10 mouse cellular contexts compared by ENCODE assay signal in genomic region chr2:181302041-181302440, GRCm38 (mm10). TPM values are rescaled to one million over a fixed set of nuclear protein-coding genes. Genes with fewer than 3 reads are reported as not detected.
DNase-seq lines count a peak whose midpoint lies in the region; ATAC-seq and TF ChIP-seq lines count a peak whose summit lies in the region.
"Had no signal": no experiment of that assay in that cellular context is flagged by ENCODE, and none has a peak within 500 bp of the region (broad histone marks: within the 10 kb centered on the region; RNA-seq: fewer than 3 reads in every experiment).

No protein-coding gene starts in this region.

- peaks cover 17% of the 10 kb centered on the region; the same call in 1 of the 2 replicates for H3K36me3 ChIP-seq in kidney, postnatal 0 days (ENCODE audit: insufficient read depth, low read length)
- peaks cover 11% of the 10 kb centered on the region; the same call in 1 of the 2 replicates for H3K36me3 ChIP-seq in kidney, embryonic 14.5 days (ENCODE audit: control insufficient read depth, insufficient read depth, low read length)
- H3K36me3 ChIP-seq in ES-Bruce4 (ENCODE audit: control insufficient read depth, insufficient read depth, low read length, poor library complexity, severe bottlenecking): no peaks in the 10 kb centered on the region
- peaks cover 19% of the 10 kb centered on the region for H3K36me3 ChIP-seq in limb, embryonic 14.5 days (ENCODE audit: control insufficient read depth, insufficient read depth, low read length)
- H3K36me3 ChIP-seq in midbrain, postnatal 0 days (ENCODE audit: insufficient read depth, low read length): peaks cover 27% of the 10 kb centered on the region

- H3K9me3 ChIP-seq in kidney, postnatal 0 days (replicated peaks; ENCODE audit: low read length): no peaks in the 10 kb centered on the region; the same call in 1 of the 2 replicates
- H3K9me3 ChIP-seq in kidney, embryonic 14.5 days (ENCODE audit: control insufficient read depth, low read length): no peaks in the 10 kb centered on the region
- H3K9me3 ChIP-seq in ES-Bruce4 (replicated peaks; ENCODE audit: control insufficient read depth, insufficient read depth, low read length, poor library complexity, severe bottlenecking): no peaks in the 10 kb centered on the region
- H3K9me3 ChIP-seq in limb, embryonic 14.5 days (ENCODE audit: control insufficient read depth, low read length): no peaks in the 10 kb centered on the region
- H3K9me3 ChIP-seq in midbrain, postnatal 0 days (ENCODE audit: low read length): no peaks in the 10 kb centered on the region

- no peak overlapping the region for H3K9ac ChIP-seq in kidney, postnatal 0 days (ENCODE audit: low read depth, low read length)
- no peak overlapping the region for H3K9ac ChIP-seq in kidney, embryonic 14.5 days (ENCODE audit: low read depth, low read length)
- no peak overlapping the region for H3K9ac ChIP-seq in ES-Bruce4 (ENCODE audit: low read depth, poor library complexity, severe bottlenecking)
- no peak overlapping the region for H3K9ac ChIP-seq in limb, embryonic 14.5 days (ENCODE audit: low read depth, low read length, severe bottlenecking)
- no peak overlapping the region for H3K9ac ChIP-seq in midbrain, postnatal 0 days (replicated peaks; ENCODE audit: low read length, poor library complexity, severe bottlenecking)
- H3K9ac ChIP-seq: heart, embryonic 13.5 days had no signal

- no peak for TF ChIP-seq CTCF in kidney, postnatal 0 days (IDR thresholded peaks at IDR 0.05; ENCODE audit: low read depth)
- peak; percentile 49 for TF ChIP-seq CTCF in ES-Bruce4 (IDR thresholded peaks at IDR 0.05; ENCODE audit: low read depth, low read length)
- TF ChIP-seq CTCF in midbrain, postnatal 0 days (IDR thresholded peaks at IDR 0.05): no peak

- 32% methylated on average over 3 of the region's 3 CpGs for WGBS in kidney, postnatal 0 days
- 29% methylated on average over 3 of the region's 3 CpGs for WGBS in kidney, embryonic 14.5 days
- 25% methylated on average over 3 of the region's 3 CpGs for WGBS in limb, embryonic 14.5 days
- WGBS in midbrain, postnatal 0 days: 29% methylated on average over 3 of the region's 3 CpGs

- ATAC-seq in kidney, postnatal 0 days (replicated peaks; ENCODE audit: low FRiP score, low read depth): no peak
- no peak for ATAC-seq in kidney, embryonic 14.5 days (ENCODE audit: low FRiP score, low TSS enrichment)
- ATAC-seq in limb, embryonic 14.5 days (ENCODE audit: low FRiP score, low read depth): no peak
- no peak for ATAC-seq in midbrain, postnatal 0 days (ENCODE audit: low FRiP score)

- H3K4me3 ChIP-seq in kidney, postnatal 0 days (replicated peaks; ENCODE audit: low read depth, low read length): no peak overlapping the region
- no peak overlapping the region for H3K4me3 ChIP-seq in kidney, embryonic 14.5 days (ENCODE audit: low read length)
- H3K4me3 ChIP-seq in ES-Bruce4 (ENCODE audit: low read depth, low read length): no peak overlapping the region
- H3K4me3 ChIP-seq in limb, embryonic 14.5 days (replicated peaks; ENCODE audit: low read length): no peak overlapping the region
- H3K4me3 ChIP-seq in midbrain, postnatal 0 days (ENCODE audit: low read depth, low read length): no peak overlapping the region
- H3K4me3 ChIP-seq: heart, embryonic 13.5 days had no signal

- H3K4me1 ChIP-seq in kidney, postnatal 0 days (replicated peaks; ENCODE audit: insufficient read depth, low read length): no peaks in the 10 kb centered on the region
- H3K4me1 ChIP-seq in kidney, embryonic 14.5 days (ENCODE audit: control insufficient read depth, insufficient read depth, low read length): peaks cover 2% of the 10 kb centered on the region; the same call in 1 of the 2 replicates
- no peaks in the 10 kb centered on the region for H3K4me1 ChIP-seq in ES-Bruce4 (ENCODE audit: control insufficient read depth, insufficient read depth, low read length)
- H3K4me1 ChIP-seq in limb, embryonic 14.5 days (ENCODE audit: control insufficient read depth, insufficient read depth, low read length): no peaks in the 10 kb centered on the region
- H3K4me1 ChIP-seq in midbrain, postnatal 0 days (ENCODE audit: insufficient read depth, low read length): no peaks in the 10 kb centered on the region
- H3K4me1 ChIP-seq: heart, embryonic 13.5 days had no signal

- peak; percentile 51 for DNase-seq in kidney, postnatal 0 days (ENCODE audit: low spot score)
- peak; percentile 64 for DNase-seq in WW6 (ENCODE audit: low read depth, low spot score)
- peak; percentile 73 for DNase-seq in limb, embryonic 14.5 days (ENCODE audit: low spot score)
- DNase-seq in spleen, adult 12 weeks (ENCODE audit: low spot score): no peak
- DNase-seq in midbrain, postnatal 0 days (ENCODE audit: low spot score): no peak
- no peak for DNase-seq in spleen, adult 18-20 months

- no peak overlapping the region for H3K4me2 ChIP-seq in kidney, postnatal 0 days (ENCODE audit: low read length)
- H3K4me2 ChIP-seq in kidney, embryonic 14.5 days (replicated peaks; ENCODE audit: low read depth, low read length): no peak overlapping the region
- no peak overlapping the region for H3K4me2 ChIP-seq in limb, embryonic 14.5 days (replicated peaks; ENCODE audit: low read depth, low read length, severe bottlenecking)
- H3K4me2 ChIP-seq in midbrain, postnatal 0 days (ENCODE audit: low read depth, low read length, poor library complexity, severe bottlenecking): no peak overlapping the region
- H3K4me2 ChIP-seq: heart, embryonic 13.5 days had no signal

- no peak for TF ChIP-seq EP300 in ES-Bruce4 (IDR thresholded peaks at IDR 0.05; ENCODE audit: insufficient read depth, low read depth, low read length)

- no peak overlapping the region for H3K27ac ChIP-seq in kidney, postnatal 0 days
- H3K27ac ChIP-seq in kidney, embryonic 14.5 days (ENCODE audit: low read depth, low read length): no peak overlapping the region
- no peak overlapping the region for H3K27ac ChIP-seq in ES-Bruce4 (ENCODE audit: insufficient read depth, low read length)
- H3K27ac ChIP-seq in limb, embryonic 14.5 days (replicated peaks; ENCODE audit: low read depth, low read length): no peak overlapping the region
- no peak overlapping the region for H3K27ac ChIP-seq in midbrain, postnatal 0 days (ENCODE audit: low read depth, low read length)
- H3K27ac ChIP-seq: heart, embryonic 13.5 days; macrophage had no signal

- H3K27me3 ChIP-seq in kidney, postnatal 0 days (ENCODE audit: insufficient read depth, low read length): 0 out of 2 replicates have a peak, but pooled peaks cover 6% of the 10 kb centered on the region
- H3K27me3 ChIP-seq in kidney, embryonic 14.5 days (ENCODE audit: control insufficient read depth, insufficient read depth, low read length): peaks cover 10% of the 10 kb centered on the region; the same call in 1 of the 2 replicates
- H3K27me3 ChIP-seq in ES-Bruce4 (ENCODE audit: control insufficient read depth, insufficient read depth, low read length, poor library complexity, severe bottlenecking): no peaks in the 10 kb centered on the region
- peaks cover 16% of the 10 kb centered on the region for H3K27me3 ChIP-seq in limb, embryonic 14.5 days (ENCODE audit: control insufficient read depth, insufficient read depth, low read length)
- H3K27me3 ChIP-seq in midbrain, postnatal 0 days (ENCODE audit: insufficient read depth, low read length): no peaks in the 10 kb centered on the region

- TF ChIP-seq POLR2A in ES-Bruce4 (IDR thresholded peaks at IDR 0.05; ENCODE audit: insufficient read depth, low read length): no peak
- TF ChIP-seq POLR2A in limb, embryonic 14.5 days (IDR thresholded peaks at IDR 0.05; ENCODE audit: borderline replicate concordance, extremely low read depth, insufficient read depth, insufficient read length): no peak

RNA-seq across cellular contexts. Expression of gene Stmn3, which starts 12.3 kb away (rescaled TPM):
- polyA plus RNA-seq in kidney, postnatal 0 days (2015; fragmentation: Nextera tagmentation; extraction: Ambion mirVana): 0.24 and 0.66 TPM in 2 replicates
- polyA plus RNA-seq in kidney, embryonic 14.5 days (2014; fragmentation: Nextera tagmentation; extraction: Ambion mirVana): 0.46 and 0.62 TPM in 2 replicates
- polyA plus RNA-seq in ES-Bruce4 (2011; ENCODE audit: insufficient read depth, insufficient read length, low read depth, missing spikeins): 1.2 and 1.8 TPM in 2 replicates
- polyA plus RNA-seq in limb, embryonic 14.5 days (2012; rRNA removed): 0.68 and 2.8 TPM in 2 replicates
- 0.28 and 0.29 TPM in 2 replicates for polyA plus RNA-seq in limb, embryonic 14.5 days (2014; fragmentation: Nextera tagmentation; extraction: Ambion mirVana)
- 1,320 and 1,471 TPM in 2 replicates for total RNA-seq in midbrain, postnatal 0 days (2014; rRNA removed)
- 1,883 and 2,098 TPM in 2 replicates for polyA plus RNA-seq in midbrain, postnatal 0 days (2015; fragmentation: Nextera tagmentation; extraction: Ambion mirVana)
- polyA plus RNA-seq: macrophage had no signal

RNA-seq across cellular contexts. Expression of gene Gmeb2, which starts 14.2 kb away (rescaled TPM):
- polyA plus RNA-seq in kidney, postnatal 0 days (2015; fragmentation: Nextera tagmentation; extraction: Ambion mirVana): 8.1 and 9.8 TPM in 2 replicates
- 9.4 and 17.9 TPM in 2 replicates for polyA plus RNA-seq in kidney, embryonic 14.5 days (2014; fragmentation: Nextera tagmentation; extraction: Ambion mirVana)
- 16.4 and 16.7 TPM in 2 replicates for polyA plus RNA-seq in ES-Bruce4 (2011; ENCODE audit: insufficient read depth, insufficient read length, low read depth, missing spikeins)
- 28.6 and 38.4 TPM in 2 replicates for polyA plus RNA-seq in limb, embryonic 14.5 days (2012; rRNA removed)
- polyA plus RNA-seq in limb, embryonic 14.5 days (2014; fragmentation: Nextera tagmentation; extraction: Ambion mirVana): 17.0 and 19.1 TPM in 2 replicates
- total RNA-seq in midbrain, postnatal 0 days (2014; rRNA removed): 16.0 and 17.4 TPM in 2 replicates
- polyA plus RNA-seq in midbrain, postnatal 0 days (2015; fragmentation: Nextera tagmentation; extraction: Ambion mirVana): 8.6 and 9.2 TPM in 2 replicates

RNA-seq across cellular contexts. Expression of gene Rtel1, which starts 17.5 kb away (rescaled TPM):
- polyA plus RNA-seq in kidney, postnatal 0 days (2015; fragmentation: Nextera tagmentation; extraction: Ambion mirVana): 16.8 and 24.2 TPM in 2 replicates
- 40.0 and 59.2 TPM in 2 replicates for polyA plus RNA-seq in kidney, embryonic 14.5 days (2014; fragmentation: Nextera tagmentation; extraction: Ambion mirVana)
- 49.0 and 54.2 TPM in 2 replicates for polyA plus RNA-seq in ES-Bruce4 (2011; ENCODE audit: insufficient read depth, insufficient read length, low read depth, missing spikeins)
- polyA plus RNA-seq in limb, embryonic 14.5 days (2012; rRNA removed): 110 and 130 TPM in 2 replicates
- polyA plus RNA-seq in limb, embryonic 14.5 days (2014; fragmentation: Nextera tagmentation; extraction: Ambion mirVana): 49.0 and 53.3 TPM in 2 replicates
- 46.6 and 59.4 TPM in 2 replicates for total RNA-seq in midbrain, postnatal 0 days (2014; rRNA removed)
- polyA plus RNA-seq in midbrain, postnatal 0 days (2015; fragmentation: Nextera tagmentation; extraction: Ambion mirVana): 26.5 and 27.4 TPM in 2 replicates

Comparison
In these comparisons a context has a peak if more than half of its experiments do, and no peak if none do; other contexts are left out.
1. DNase-seq: peak in kidney, postnatal 0 days (single experiment), WW6 (single experiment) and limb, embryonic 14.5 days (single experiment); none in spleen, adult 12 weeks (single experiment), midbrain, postnatal 0 days (single experiment) and spleen, adult 18-20 months (0 of 2).
2. RNA of gene Stmn3, which starts 12.3 kb away (polyA plus RNA-seq): 1,883 to 2,098 TPM in midbrain, postnatal 0 days; 0.28 to 2.8 TPM in limb, embryonic 14.5 days, 1.2 to 1.8 TPM in ES-Bruce4, 0.24 to 0.66 TPM in kidney, postnatal 0 days and 0.46 to 0.62 TPM in kidney, embryonic 14.5 days; every median in the first group is over 100 times any median in the second.